Mouse (Mus musculus) MEL (cell line): ENCODE results near the gene Clk3.

ENCODE experiments used
- CHD2 ChIP-seq: IDR thresholded peaks from 2 replicates; pipeline ENCODE4 v1.6.1; 2011; ENCODE audit warnings: low read length, improper control_type of control experiment
- CTCF ChIP-seq, 3 experiments: IDR thresholded peaks in 2 of 3; conservative IDR thresholded peaks in 1 of 3; 2 replicates each; pipeline ENCODE4 v1.5.1; 2011 to 2012; ENCODE audit warnings: low read length in 3 of 3, low read depth in 2 of 3, mild to moderate bottlenecking in 2 of 3, improper control_type of control experiment in 1 of 3, inconsistent platforms in 1 of 3, mixed read lengths in 1 of 3, moderate library complexity in 1 of 3; ENCODE audit not compliant: control insufficient read depth in 1 of 3, insufficient read depth in 1 of 3, poor library complexity in 1 of 3, severe bottlenecking in 1 of 3
- E2F4 ChIP-seq: IDR thresholded peaks from 2 replicates; pipeline ENCODE4 v1.6.1; 2011; ENCODE audit warnings: low read depth, low read length, improper control_type of control experiment, borderline replicate concordance
- EP300 ChIP-seq, 2 experiments: IDR thresholded peaks; 2 replicates each; pipeline ENCODE4 v1.6.1; 2011; ENCODE audit warnings: improper control_type of control experiment in 2 of 2, low read length in 2 of 2, low read depth in 1 of 2, mild to moderate bottlenecking in 1 of 2
- ETS1 ChIP-seq: IDR thresholded peaks from 2 replicates; pipeline ENCODE4 v1.6.1; 2012; ENCODE audit warnings: low read depth, mild to moderate bottlenecking, inconsistent platforms, low read length, improper control_type of control experiment, moderate library complexity
- MAZ ChIP-seq: IDR thresholded peaks from 2 replicates; pipeline ENCODE4 v1.6.1; 2012; ENCODE audit warnings: low read depth, mild to moderate bottlenecking, inconsistent platforms, low read length, improper control_type of control experiment
- MEF2A ChIP-seq: IDR thresholded peaks from 2 replicates; pipeline ENCODE4 v1.6.1; 2014; ENCODE audit warnings: low read depth, mild to moderate bottlenecking, inconsistent platforms, low read length, improper control_type of control experiment; ENCODE audit not compliant: poor library complexity, insufficient replicate concordance, severe bottlenecking; ENCODE audit errors: extremely low read depth
- MYC ChIP-seq: IDR thresholded peaks from 2 replicates; pipeline ENCODE4 v1.6.1; 2011; ENCODE audit warnings: low read depth, mild to moderate bottlenecking, low read length, improper control_type of control experiment, moderate library complexity
- NELFE ChIP-seq: IDR thresholded peaks from 2 replicates; pipeline ENCODE4 v1.6.1; 2011; ENCODE audit warnings: low read depth, low read length, improper control_type of control experiment
- POLR2A ChIP-seq, 2 experiments: IDR thresholded peaks; 2 replicates each; pipeline ENCODE4 v1.6.1; 2011 to 2012; ENCODE audit warnings: low read length in 2 of 2, mild to moderate bottlenecking in 2 of 2, control low read depth in 1 of 2, improper control_type of control experiment in 1 of 2, low read depth in 1 of 2, moderate library complexity in 1 of 2; ENCODE audit not compliant: control insufficient read depth in 1 of 2, insufficient read depth in 1 of 2, poor library complexity in 1 of 2
- TCF12 ChIP-seq: IDR thresholded peaks from 2 replicates; pipeline ENCODE4 v1.6.1; 2014; ENCODE audit warnings: low read depth, mild to moderate bottlenecking, inconsistent platforms, low read length, improper control_type of control experiment, moderate library complexity
- UBTF ChIP-seq: IDR thresholded peaks from 2 replicates; pipeline ENCODE4 v1.6.1; 2012; ENCODE audit warnings: low read depth, mild to moderate bottlenecking, inconsistent platforms, low read length, improper control_type of control experiment, moderate library complexity, borderline replicate concordance; ENCODE audit not compliant: insufficient read depth

GRCm38 (mm10) chr9:57803047-57803446, 37.4 kb upstream of the Clk3 start:
- TF ChIP-seq MAZ (no peak), TCF12 (0 out of 2 replicates have a peak, but pooled peaks have one; percentile 42), CTCF (IDR thresholded peaks at IDR 0.05 in 2 of 3, conservative IDR thresholded peaks at IDR 0.05 in 1 of 3; ENCODE audit: control insufficient read depth in 1 of 3, insufficient read depth in 1 of 3, low read depth in 2 of 3, low read length in 3 of 3, poor library complexity in 1 of 3, severe bottlenecking in 1 of 3) (no peak), MEF2A (no peak), MYC (no peak), POLR2A (IDR thresholded peaks at IDR 0.05; ENCODE audit: control insufficient read depth in 1 of 2, insufficient read depth in 1 of 2, low read depth in 1 of 2, low read length in 2 of 2, poor library complexity in 1 of 2) (no peak), E2F4 (no peak), UBTF (no peak), EP300 (IDR thresholded peaks at IDR 0.05; ENCODE audit: low read depth in 1 of 2, low read length in 2 of 2) (peak; percentile 33 to 61; a peak in 3 of 4 replicates), ETS1 (peak; percentile 78), NELFE (no peak), CHD2 (no peak)
